Mouse (Mus musculus) liver, embryonic 14.5 days (tissue): ENCODE data around the gene Ugt8a.

Source experiments
- CTCF ChIP-seq: IDR thresholded peaks from 2 replicates; pipeline ENCODE4 v1.5.1; 2016; ENCODE audit warnings: antibody characterized with exemption, low read depth, control low read depth
- EP300 ChIP-seq: IDR thresholded peaks from 2 replicates; pipeline ENCODE4 v1.6.1; 2016; ENCODE audit warnings: antibody characterized with exemption, low read depth

- no peak for TF ChIP-seq CTCF
- TF ChIP-seq EP300 = no peak
These were observed 45.4 kb upstream of the Ugt8a start for GRCm38 (mm10) chr3:125983707-125984420.
